Mouse (Mus musculus) hindbrain, embryonic 14.5 days (tissue): Measurements from ENCODE around the gene Dtd2. TPM values are rescaled to one million over a fixed set of nuclear protein-coding genes. Genes with fewer than 3 reads are reported as not detected.

Experiments used
- ATAC-seq: fragments of 200-750 bp; cut with Nextera tagmentation; 2 replicates; pipeline ENCODE4 v1.8.0; 2017; ENCODE audit warnings: moderate number of reproducible peaks, mild to moderate bottlenecking, moderate TSS enrichment, moderate library complexity; ENCODE audit not compliant: low FRiP score
- DNase-seq: peaks from one replicate; pipeline ENCODE4 v3.0.0-alpha.2; 2015; ENCODE audit warnings: low spot score
- H3K27ac ChIP-seq: fragments of 300-500 bp; sonication (generic); 2 replicates; pipeline ENCODE4 v1.5.1; 2014; ENCODE audit warnings: mild to moderate bottlenecking, moderate library complexity
- H3K27me3 ChIP-seq: fragments of 300-500 bp; sonication (generic); 2 replicates; pipeline ENCODE4 v1.6.1; 2014; ENCODE audit warnings: mild to moderate bottlenecking, low read length, mixed read lengths; ENCODE audit not compliant: control insufficient read depth, insufficient read depth
- H3K36me3 ChIP-seq: fragments of 300-500 bp; sonication (generic); replicated peaks from 2 replicates; pipeline ENCODE4 v1.6.1; 2014; ENCODE audit not compliant: control insufficient read depth, insufficient read depth
- H3K4me1 ChIP-seq: fragments of 300-500 bp; sonication (generic); replicated peaks from 2 replicates; pipeline ENCODE4 v1.6.1; 2014; ENCODE audit warnings: antibody characterized with exemption, low read length, mixed read lengths; ENCODE audit not compliant: control insufficient read depth, insufficient read depth
- H3K4me2 ChIP-seq: fragments of 300-500 bp; sonication (generic); replicated peaks from 2 replicates; pipeline ENCODE4 v1.6.1; 2014; ENCODE audit warnings: mild to moderate bottlenecking, moderate library complexity
- H3K4me3 ChIP-seq: fragments of 300-500 bp; sonication (generic); replicated peaks from 2 replicates; pipeline ENCODE4 v1.5.1; 2014; ENCODE audit warnings: mild to moderate bottlenecking, low read length
- H3K9ac ChIP-seq: fragments of 300-500 bp; sonication (generic); 2 replicates; pipeline ENCODE4 v1.6.1; 2014
- H3K9me3 ChIP-seq: fragments of 300-500 bp; sonication (generic); 2 replicates; pipeline ENCODE4 v1.6.1; 2016; ENCODE audit warnings: low read length; ENCODE audit not compliant: control insufficient read depth
- WGBS: fragments of 180-500 bp; shearing (Covaris S2); extraction: QIAGEN DNeasy Blood & Tissue Kit; methylation state at CpG from one replicate; pipeline ENCODE4 v1.1.7; 2014; 5-methylcytosine and 5-hydroxymethylcytosine counted together
- polyA plus RNA-seq: library from polyadenylated mRNA; unstranded; fragments of >200 nt; fragmentation: Nextera tagmentation; extraction: Ambion mirVana; gene quantifications from 2 replicates; pipeline ENCODE4 v1.2.1, GENCODE M21; 2014

The Dtd2 gene
- 19.4 and 21.7 TPM in 2 replicates for polyA plus RNA-seq

DNA sequence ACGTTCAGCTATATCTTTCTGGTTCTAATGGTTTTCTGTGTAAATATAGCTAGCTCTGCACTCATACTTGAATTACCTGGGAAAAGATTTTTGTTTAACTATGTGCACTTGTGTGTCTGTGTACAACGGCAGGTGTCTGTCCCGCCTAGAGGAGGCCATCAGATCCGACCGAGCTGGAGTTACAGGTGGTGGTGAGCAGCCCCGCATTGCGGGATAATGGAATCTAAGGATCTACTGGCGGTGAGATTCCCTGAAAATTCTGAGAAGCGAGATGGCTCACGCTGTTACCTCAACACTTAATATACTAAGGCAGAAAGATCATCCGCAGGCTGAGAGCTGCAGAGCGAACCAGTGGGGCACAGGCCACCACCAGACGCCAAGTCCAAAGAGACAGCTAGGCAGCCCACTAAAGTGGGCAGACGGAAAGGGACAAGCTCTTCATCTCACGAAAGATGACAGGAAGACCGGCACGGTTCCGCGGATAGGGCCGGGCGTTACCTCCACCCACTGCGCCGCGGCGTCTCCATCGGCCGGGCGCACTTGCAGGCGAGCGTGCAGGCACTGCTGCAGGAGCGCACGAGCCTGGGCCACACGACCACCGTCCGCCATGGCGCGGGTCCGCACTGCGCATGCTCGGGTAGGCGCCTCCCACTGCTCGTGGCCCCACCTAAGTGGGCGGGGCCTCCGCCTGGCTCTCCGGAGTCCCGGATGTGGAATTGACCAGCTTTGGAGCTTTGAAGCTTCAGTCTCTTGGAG is at the start of gene Dtd2:
Gene Dtd2, minus strand, starts transcription at position 625 of the 756 bp plus-strand sequence.
- DNase-seq (peak; percentile 96), ATAC-seq (peak; percentile 94)
- WGBS = 2% methylated on average over 45 of the region's 46 CpGs
- Histone ChIP-seq H3K27ac (peak within 1 kb of the TSS; percentile 56), H3K4me1 (peaks cover 5% of the 10 kb centered on the region; the same call in 1 of the 2 replicates), H3K36me3 (no peaks in the 10 kb centered on the region), H3K9me3 (no peaks in the 10 kb centered on the region), H3K4me3 (peak within 1 kb of the TSS; percentile 81), H3K27me3 (no peaks in the 10 kb centered on the region), H3K9ac (peak within 1 kb of the TSS; percentile 82), H3K4me2 (peak within 1 kb of the TSS; percentile 60)

DNA sequence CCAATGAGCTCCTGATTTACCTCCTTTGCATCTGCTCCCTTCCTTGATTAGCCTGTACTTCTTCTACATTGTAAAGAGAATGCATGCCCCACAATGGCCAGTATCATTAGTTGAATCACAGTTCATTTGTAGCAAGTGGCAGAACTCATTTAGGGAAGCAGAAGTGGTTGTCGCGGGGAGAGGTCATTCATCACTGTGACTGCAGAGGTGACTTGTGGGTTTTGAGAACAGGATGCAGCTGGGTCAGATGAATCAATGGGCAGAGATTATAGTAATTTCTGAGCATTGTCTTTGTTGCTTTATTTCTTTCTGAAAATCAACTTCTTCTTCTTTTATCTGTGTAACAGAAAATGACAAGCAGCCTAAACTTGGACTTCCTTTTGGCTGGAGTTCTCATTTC is 43.0 kb upstream of the Dtd2 start:
- Histone ChIP-seq H3K9me3 (no peaks in the 10 kb centered on the region), H3K27ac (no peak overlapping the region), H3K4me2 (no peak overlapping the region), H3K4me1 (no peaks in the 10 kb centered on the region), H3K9ac (no peak overlapping the region), H3K27me3 (no peaks in the 10 kb centered on the region), H3K36me3 (no peaks in the 10 kb centered on the region), H3K4me3 (no peak overlapping the region)
- DNase-seq = no peak
- ATAC-seq = no peak
- 55% methylated on average over 2 of the region's 2 CpGs for WGBS

DNA sequence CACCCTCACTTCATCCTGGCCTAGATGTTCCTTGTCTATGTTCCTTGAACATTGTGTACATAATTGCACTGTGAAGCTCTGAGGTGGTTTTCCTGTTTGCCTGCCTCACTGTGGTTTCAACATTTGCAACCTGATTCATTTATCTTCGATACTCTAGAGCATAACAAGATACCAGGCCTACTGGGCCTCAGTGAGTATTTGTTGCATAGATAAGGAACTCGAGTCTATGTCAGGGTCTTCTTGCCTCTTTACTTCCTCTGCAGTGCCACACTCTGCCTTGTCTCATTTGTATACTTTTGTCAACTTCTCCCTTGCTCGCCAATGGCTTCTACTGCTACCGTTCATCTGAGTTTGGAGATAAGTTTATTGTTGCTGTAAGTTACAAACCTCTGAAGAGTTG is 40.1 kb upstream of the Dtd2 start:
- H3K9me3 ChIP-seq = no peaks in the 10 kb centered on the region
- no peaks in the 10 kb centered on the region for H3K27me3 ChIP-seq
- DNase-seq (no peak), ATAC-seq (no peak)
- H3K4me3 ChIP-seq = no peak overlapping the region
- no peaks in the 10 kb centered on the region for H3K36me3 ChIP-seq
- no peak overlapping the region for H3K27ac ChIP-seq
- H3K4me1 ChIP-seq = no peaks in the 10 kb centered on the region
- no peak overlapping the region for H3K4me2 ChIP-seq
- no peak overlapping the region for H3K9ac ChIP-seq
- 96% methylated on average over 4 of the region's 4 CpGs for WGBS

DNA sequence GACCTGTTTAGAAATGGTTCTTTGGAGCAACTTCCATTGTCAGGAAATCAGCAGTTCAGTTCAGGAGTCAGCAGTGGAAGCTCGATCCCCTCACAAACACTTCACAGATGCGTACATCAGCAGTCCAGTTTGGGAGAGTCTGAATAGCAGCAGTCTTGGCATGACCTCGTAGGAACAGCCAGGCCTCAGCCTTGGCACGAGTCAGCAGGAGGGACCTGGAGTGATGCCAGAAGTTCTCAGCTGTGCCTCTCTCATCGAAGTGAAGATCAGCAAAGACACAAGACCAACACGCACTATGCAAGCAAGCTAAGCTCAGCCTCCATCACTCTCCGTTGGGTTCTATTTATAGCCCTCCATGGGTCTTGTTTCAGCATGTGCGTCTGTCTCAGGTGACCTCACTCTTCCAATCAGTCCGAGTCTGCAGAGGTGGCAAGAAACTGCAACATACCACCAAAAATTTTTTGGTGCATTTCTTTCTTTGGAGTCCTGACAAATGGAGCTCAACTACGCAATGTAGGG is 36.6 kb upstream of the Dtd2 start:
- no peak overlapping the region for H3K27ac ChIP-seq
- DNase-seq (peak; percentile 36), ATAC-seq (no peak)

DNA sequence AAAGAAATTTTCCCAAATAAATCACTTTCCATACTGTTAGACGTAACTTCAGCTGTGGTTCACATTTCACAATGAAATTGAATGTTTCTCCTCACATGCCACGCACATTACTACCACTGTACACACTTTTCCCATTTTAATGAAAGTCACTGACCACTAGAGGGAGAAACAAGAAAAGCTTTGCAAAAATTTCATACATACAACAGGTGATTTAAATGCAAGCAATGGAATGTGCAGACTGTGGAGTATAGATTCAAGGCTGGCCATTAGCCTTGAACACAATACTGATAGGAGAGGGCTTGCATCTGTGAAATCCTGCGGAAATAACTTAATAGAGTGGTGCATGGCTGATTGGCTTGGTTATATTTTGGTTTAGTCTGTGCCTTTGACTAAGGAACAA is 32.1 kb upstream of the Dtd2 start:
- ATAC-seq (peak; percentile 48; the same call in 1 of the 2 replicates), DNase-seq (peak; percentile 79)
- Histone ChIP-seq H3K36me3 (no peaks in the 10 kb centered on the region), H3K4me2 (no peak overlapping the region), H3K9ac (no peak overlapping the region), H3K4me1 (no peaks in the 10 kb centered on the region), H3K4me3 (no peak overlapping the region), H3K9me3 (no peaks in the 10 kb centered on the region), H3K27ac (no peak overlapping the region), H3K27me3 (no peaks in the 10 kb centered on the region)
- 67% methylated on average over 3 of the region's 3 CpGs for WGBS

More for the DNA sequence above, 36.6 kb upstream of the Dtd2 start:
- Histone ChIP-seq H3K4me3 (no peak overlapping the region), H3K9me3 (no peaks in the 10 kb centered on the region), H3K36me3 (no peaks in the 10 kb centered on the region), H3K4me2 (no peak overlapping the region), H3K9ac (no peak overlapping the region), H3K27me3 (no peaks in the 10 kb centered on the region), H3K4me1 (no peaks in the 10 kb centered on the region)
- WGBS = 69% methylated on average over 10 of the region's 10 CpGs

DNA sequence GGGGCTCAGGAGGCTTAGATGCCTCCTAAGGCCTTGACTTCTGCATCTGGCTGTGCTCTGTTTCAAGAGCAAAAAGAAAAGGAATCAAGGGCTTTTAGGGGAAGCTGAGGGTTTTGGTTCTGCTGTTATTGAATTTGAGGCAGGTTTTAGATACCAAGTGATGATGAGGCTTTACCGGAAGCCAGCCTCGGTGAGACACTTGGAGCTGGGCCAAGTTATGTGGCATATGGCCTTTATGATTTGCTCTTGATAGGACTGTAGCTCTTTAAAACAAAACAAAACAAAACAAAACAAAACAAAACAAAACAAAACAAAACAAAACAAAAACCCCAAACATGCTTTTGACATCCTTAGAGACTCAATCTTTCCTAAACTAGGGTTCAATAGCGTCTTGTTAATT is 28.7 kb upstream of the Dtd2 start:
- Histone ChIP-seq H3K4me3 (no peak overlapping the region), H3K27me3 (no peaks in the 10 kb centered on the region), H3K9me3 (no peaks in the 10 kb centered on the region), H3K4me2 (no peak overlapping the region), H3K27ac (no peak overlapping the region), H3K4me1 (no peaks in the 10 kb centered on the region), H3K9ac (no peak overlapping the region), H3K36me3 (no peaks in the 10 kb centered on the region)
- DNase-seq (no peak), ATAC-seq (no peak)
- WGBS = 83% methylated on average over 3 of the region's 3 CpGs

DNA sequence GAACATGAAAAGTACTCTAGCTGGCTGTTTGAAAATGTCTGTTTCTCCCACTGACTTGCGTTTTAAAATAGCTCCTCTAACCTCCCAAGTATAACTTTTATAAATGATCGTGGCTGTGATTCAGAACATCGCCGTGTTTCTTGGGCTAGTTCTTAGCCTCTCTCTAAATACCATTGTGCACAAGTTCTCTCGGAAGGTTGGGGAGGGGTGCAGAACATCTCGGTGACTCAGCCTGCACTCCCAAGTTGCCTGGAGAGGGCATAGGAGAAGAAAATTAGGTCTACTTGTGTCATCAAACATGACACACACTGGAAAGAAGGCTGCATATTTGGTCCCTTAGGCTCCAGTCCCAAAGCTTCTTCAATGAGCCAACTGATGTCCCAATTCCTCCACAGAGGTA is 26.0 kb upstream of the Dtd2 start:
- DNase-seq (no peak), ATAC-seq (no peak)
- 93% methylated on average over 6 of the region's 6 CpGs for WGBS
- Histone ChIP-seq H3K27ac (no peak overlapping the region), H3K4me1 (no peaks in the 10 kb centered on the region), H3K27me3 (no peaks in the 10 kb centered on the region), H3K4me3 (no peak overlapping the region), H3K36me3 (no peaks in the 10 kb centered on the region), H3K4me2 (no peak overlapping the region), H3K9ac (no peak overlapping the region), H3K9me3 (no peaks in the 10 kb centered on the region)

DNA sequence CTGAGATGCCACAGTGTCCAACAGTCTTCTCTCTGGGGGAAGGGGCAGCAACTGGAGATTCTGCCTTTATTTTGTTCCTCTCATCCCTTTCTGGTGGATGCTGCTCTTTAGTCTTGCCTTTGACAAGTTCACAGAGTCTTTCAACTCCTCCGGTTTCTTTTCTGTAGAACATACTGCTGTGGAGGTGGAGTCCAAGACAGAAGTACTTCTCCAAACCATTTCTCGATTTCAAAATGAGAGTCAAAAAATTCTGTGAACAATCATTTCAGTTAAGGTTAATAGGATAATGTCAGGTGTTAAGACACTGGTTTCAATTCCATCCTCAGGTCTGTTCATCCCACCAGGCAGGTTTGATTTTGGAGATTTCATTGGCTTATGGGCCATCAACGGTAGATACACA is 21.7 kb upstream of the Dtd2 start, which contains the start of gene Gpr33:
Gene Gpr33, minus strand, starts transcription at position 101 of the 400 bp plus-strand sequence.
- no peaks in the 10 kb centered on the region for H3K27me3 ChIP-seq
- H3K4me3 ChIP-seq = no peak within 1 kb of the TSS
- DNase-seq (no peak), ATAC-seq (no peak)
- no peaks in the 10 kb centered on the region for H3K4me1 ChIP-seq
- no peak within 1 kb of the TSS for H3K27ac ChIP-seq
- no peaks in the 10 kb centered on the region for H3K36me3 ChIP-seq
- 97% methylated on average over 3 of the region's 3 CpGs for WGBS
- H3K4me2 ChIP-seq = no peak within 1 kb of the TSS
- no peak within 1 kb of the TSS for H3K9ac ChIP-seq
- H3K9me3 ChIP-seq = no peaks in the 10 kb centered on the region

DNA sequence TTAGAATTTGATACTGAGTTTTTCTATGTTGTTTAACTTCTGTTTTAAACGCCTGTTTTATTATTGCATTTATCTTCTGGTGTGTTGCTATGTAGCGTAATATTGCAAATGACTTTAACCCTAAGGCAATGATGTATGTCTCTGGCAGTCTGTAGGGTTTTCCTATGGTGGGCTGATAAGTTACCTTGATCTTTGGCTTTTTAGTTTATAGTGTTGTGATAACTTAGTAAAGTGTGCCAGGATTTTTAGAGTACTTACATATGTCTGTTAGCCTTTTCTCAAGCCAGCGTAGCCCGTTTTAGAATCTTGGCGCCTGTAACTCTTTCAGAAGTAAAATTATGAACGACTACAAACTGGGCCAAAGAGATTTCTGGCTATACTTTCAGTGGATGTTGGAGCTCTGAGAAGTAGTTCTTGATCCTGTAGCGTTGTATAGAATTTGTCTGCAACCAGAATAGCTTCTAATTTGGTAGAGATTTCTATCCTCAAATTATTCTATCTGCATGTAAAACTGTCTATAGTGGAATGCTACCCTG is 8.3 kb upstream of the Dtd2 start:
- Histone ChIP-seq H3K27ac (no peak overlapping the region), H3K27me3 (no peaks in the 10 kb centered on the region), H3K4me3 (no peak overlapping the region), H3K9me3 (no peaks in the 10 kb centered on the region), H3K9ac (no peak overlapping the region), H3K4me2 (no peak overlapping the region), H3K36me3 (no peaks in the 10 kb centered on the region), H3K4me1 (0 out of 2 replicates have a peak, but pooled peaks cover 5% of the 10 kb centered on the region)
- ATAC-seq = no peak
- whole genome bisulfite sequencing = 96% methylated on average over 7 of the region's 7 CpGs
- DNase-seq = no peak
